8 mouse cellular contexts compared by ENCODE assay signal in the genomic region with DNA sequence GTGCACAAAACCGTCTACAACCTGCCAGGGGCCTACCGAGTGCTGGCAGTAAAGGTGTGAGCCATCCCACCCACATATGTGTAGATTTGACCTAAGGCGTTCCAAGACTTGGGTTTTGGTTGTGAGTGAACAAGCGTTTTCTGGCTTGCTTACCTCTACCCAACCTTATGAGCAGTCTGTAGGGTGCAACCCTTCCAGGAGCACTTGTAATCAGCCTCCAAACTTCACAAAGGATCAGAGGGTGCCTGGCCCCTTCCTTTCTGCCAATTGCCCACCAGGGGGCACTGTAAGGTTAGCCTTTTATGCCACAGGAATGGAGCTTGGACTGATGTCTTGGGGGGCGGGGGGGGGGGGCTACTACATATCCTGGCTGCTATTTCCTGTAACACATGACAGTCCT. TPM values are rescaled to one million over a fixed set of nuclear protein-coding genes. Genes with fewer than 3 reads are reported as not detected.
DNase-seq lines count a peak whose midpoint lies in the region; ATAC-seq and TF ChIP-seq lines count a peak whose summit lies in the region.

No protein-coding gene starts in this region.

- H3K9ac ChIP-seq in forebrain, embryonic 16.5 days (replicated peaks; ENCODE audit: low read depth, low read length): no peak overlapping the region
- H3K9ac ChIP-seq in limb, embryonic 14.5 days (ENCODE audit: low read depth, low read length, severe bottlenecking): no peak overlapping the region

- TF ChIP-seq POLR2A in limb, embryonic 14.5 days (IDR thresholded peaks at IDR 0.05; ENCODE audit: borderline replicate concordance, extremely low read depth, insufficient read depth, insufficient read length): no peak

- peaks cover 20% of the 10 kb centered on the region for H3K36me3 ChIP-seq in forebrain, embryonic 16.5 days (ENCODE audit: control insufficient read depth, insufficient read depth)
- peaks cover 66% of the 10 kb centered on the region for H3K36me3 ChIP-seq in limb, embryonic 14.5 days (ENCODE audit: control insufficient read depth, insufficient read depth, low read length)

- ATAC-seq in forebrain, embryonic 16.5 days: peak; percentile 61
- peak; percentile 46; the same call in 1 of the 2 replicates for ATAC-seq in limb, embryonic 14.5 days (ENCODE audit: low FRiP score, low read depth)
- peak; percentile 47; the same call in 1 of the 2 replicates for ATAC-seq in monocyte, adult 5-6 weeks (replicated peaks; ENCODE audit: insufficient number of reproducible peaks, low FRiP score, low TSS enrichment, poor library complexity, severe bottlenecking)

- H3K27me3 ChIP-seq in forebrain, embryonic 16.5 days (replicated peaks; ENCODE audit: control insufficient read depth, insufficient read depth, low read length): no peaks in the 10 kb centered on the region
- no peaks in the 10 kb centered on the region for H3K27me3 ChIP-seq in limb, embryonic 14.5 days (ENCODE audit: control insufficient read depth, insufficient read depth, low read length)

- WGBS in forebrain, embryonic 16.5 days: 41% methylated on average over 5 of the region's 5 CpGs
- 34% methylated on average over 5 of the region's 5 CpGs for WGBS in limb, embryonic 14.5 days

- DNase-seq in kidney, adult 9 months: peak; percentile 19
- no peak for DNase-seq in kidney, adult 18-20 months
- DNase-seq in T-cell, adult 2 months (ENCODE audit: low spot score): peak; percentile 20
- DNase-seq in limb, embryonic 14.5 days (ENCODE audit: low spot score): peak; percentile 78
- no peak for DNase-seq in gastrocnemius, postnatal 4 days (ENCODE audit: low spot score in 2 of 2)
- DNase-seq in adrenal gland, adult 2 months: no peak

- H3K9me3 ChIP-seq in forebrain, embryonic 16.5 days (ENCODE audit: control insufficient read depth, low read length): no peaks in the 10 kb centered on the region
- no peaks in the 10 kb centered on the region for H3K9me3 ChIP-seq in limb, embryonic 14.5 days (ENCODE audit: control insufficient read depth, low read length)

- no peak overlapping the region; the same call in 1 of the 2 replicates for H3K27ac ChIP-seq in forebrain, embryonic 16.5 days (ENCODE audit: low read length)
- H3K27ac ChIP-seq in limb, embryonic 14.5 days (replicated peaks; ENCODE audit: low read depth, low read length): no peak overlapping the region

- no peak overlapping the region for H3K4me3 ChIP-seq in forebrain, embryonic 16.5 days (replicated peaks; ENCODE audit: low read length)
- H3K4me3 ChIP-seq in limb, embryonic 14.5 days (replicated peaks; ENCODE audit: low read length): no peak overlapping the region

- no peak overlapping the region for H3K4me2 ChIP-seq in forebrain, embryonic 16.5 days (ENCODE audit: low read length)
- no peak overlapping the region for H3K4me2 ChIP-seq in limb, embryonic 14.5 days (replicated peaks; ENCODE audit: low read depth, low read length, severe bottlenecking)

- peaks cover 11% of the 10 kb centered on the region for H3K4me1 ChIP-seq in forebrain, embryonic 16.5 days (replicated peaks; ENCODE audit: control insufficient read depth, insufficient read depth, low read length)
- H3K4me1 ChIP-seq in limb, embryonic 14.5 days (ENCODE audit: control insufficient read depth, insufficient read depth, low read length): no peaks in the 10 kb centered on the region; the same call in 1 of the 2 replicates

RNA-seq across cellular contexts. Expression of a gene that starts 18.6 kb away (rescaled TPM):
- 0.10 TPM in 1 of 2 replicates, not detected in the other for polyA plus RNA-seq in forebrain, embryonic 16.5 days (2015; fragmentation: Nextera tagmentation; extraction: Ambion mirVana)
- not detected in 2 replicates for polyA plus RNA-seq in limb, embryonic 14.5 days (2012; rRNA removed)
- polyA plus RNA-seq in limb, embryonic 14.5 days (2014; fragmentation: Nextera tagmentation; extraction: Ambion mirVana): not detected in 2 replicates
- total RNA-seq in monocyte, adult 5-6 weeks (2017): not detected in 3 replicates
- total RNA-seq in gastrocnemius, postnatal 4 days (2021): under 1 TPM in 1 of 2 experiments, not detected in 1; 0.10 TPM
- total RNA-seq in adrenal gland, adult 2 months (2021): not detected
- not detected in 2 replicates for polyA plus RNA-seq in adrenal gland, adult 2 months (2012; rRNA removed)

RNA-seq across cellular contexts. Expression of a gene that starts 23.5 kb away (rescaled TPM):
- polyA plus RNA-seq in forebrain, embryonic 16.5 days (2015; fragmentation: Nextera tagmentation; extraction: Ambion mirVana): 19.1 and 20.1 TPM in 2 replicates
- polyA plus RNA-seq in limb, embryonic 14.5 days (2012; rRNA removed): 119 and 145 TPM in 2 replicates
- polyA plus RNA-seq in limb, embryonic 14.5 days (2014; fragmentation: Nextera tagmentation; extraction: Ambion mirVana): 47.8 and 57.2 TPM in 2 replicates
- 37.9 to 43.0 TPM (median 38.5 TPM) in 3 replicates for total RNA-seq in monocyte, adult 5-6 weeks (2017)
- 10 to 100 TPM; 43.3 to 44.1 TPM for total RNA-seq in gastrocnemius, postnatal 4 days (2021)
- 10 to 100 TPM; 62.7 to 64.2 TPM for total RNA-seq in adrenal gland, adult 2 months (2021)
- polyA plus RNA-seq in adrenal gland, adult 2 months (2012; rRNA removed): 43.1 and 50.1 TPM in 2 replicates

RNA-seq across cellular contexts. Expression of a gene that starts 50.2 kb away (rescaled TPM):
- 0.24 TPM in 1 of 2 replicates, not detected in the other for polyA plus RNA-seq in forebrain, embryonic 16.5 days (2015; fragmentation: Nextera tagmentation; extraction: Ambion mirVana)
- polyA plus RNA-seq in limb, embryonic 14.5 days (2012; rRNA removed): 0.10 and 0.11 TPM in 2 replicates
- not detected in 2 replicates for polyA plus RNA-seq in limb, embryonic 14.5 days (2014; fragmentation: Nextera tagmentation; extraction: Ambion mirVana)
- total RNA-seq in monocyte, adult 5-6 weeks (2017): 5.7 to 16.3 TPM (median 13.0 TPM) in 3 replicates
- total RNA-seq in gastrocnemius, postnatal 4 days (2021): under 1 TPM; 0.29 to 0.52 TPM
- total RNA-seq in adrenal gland, adult 2 months (2021): 1 to 10 TPM in 1 of 2 experiments, under 1 TPM in 1; 0.62 to 1.8 TPM
- polyA plus RNA-seq in adrenal gland, adult 2 months (2012; rRNA removed): 0.76 and 0.99 TPM in 2 replicates

RNA-seq across cellular contexts. Expression of a gene that starts 58.0 kb away (rescaled TPM):
- 20.5 and 23.0 TPM in 2 replicates for polyA plus RNA-seq in forebrain, embryonic 16.5 days (2015; fragmentation: Nextera tagmentation; extraction: Ambion mirVana)
- 19.5 and 25.4 TPM in 2 replicates for polyA plus RNA-seq in limb, embryonic 14.5 days (2012; rRNA removed)
- polyA plus RNA-seq in limb, embryonic 14.5 days (2014; fragmentation: Nextera tagmentation; extraction: Ambion mirVana): 13.7 and 15.2 TPM in 2 replicates
- 139 to 166 TPM (median 160 TPM) in 3 replicates for total RNA-seq in monocyte, adult 5-6 weeks (2017)
- 10 to 100 TPM; 53.6 to 54.6 TPM for total RNA-seq in gastrocnemius, postnatal 4 days (2021)
- 10 to 100 TPM in 1 of 2 experiments, 1 to 10 TPM in 1; 7.5 to 30.8 TPM for total RNA-seq in adrenal gland, adult 2 months (2021)
- 13.3 and 18.8 TPM in 2 replicates for polyA plus RNA-seq in adrenal gland, adult 2 months (2012; rRNA removed)

Comparison
In these comparisons a context has a peak if more than half of its experiments do, and no peak if none do; other contexts are left out.
1. DNase-seq: peak in kidney, adult 9 months (single experiment), T-cell, adult 2 months (single experiment) and limb, embryonic 14.5 days (single experiment); none in kidney, adult 18-20 months (single experiment), gastrocnemius, postnatal 4 days (0 of 2) and adrenal gland, adult 2 months (single experiment).
2. Peak in every context shown above with its lines, with median percentiles within 50 percentile points of each other: ATAC-seq.